Mouse (Mus musculus): ENCODE results near the gene 4930539E08Rik. TPM values are rescaled to one million over a fixed set of nuclear protein-coding genes. Genes with fewer than 3 reads are reported as not detected.

4930539E08Rik gene
- polyA plus RNA-seq, 1 experiment from 2014 or later = 1.8 TPM

DNA sequence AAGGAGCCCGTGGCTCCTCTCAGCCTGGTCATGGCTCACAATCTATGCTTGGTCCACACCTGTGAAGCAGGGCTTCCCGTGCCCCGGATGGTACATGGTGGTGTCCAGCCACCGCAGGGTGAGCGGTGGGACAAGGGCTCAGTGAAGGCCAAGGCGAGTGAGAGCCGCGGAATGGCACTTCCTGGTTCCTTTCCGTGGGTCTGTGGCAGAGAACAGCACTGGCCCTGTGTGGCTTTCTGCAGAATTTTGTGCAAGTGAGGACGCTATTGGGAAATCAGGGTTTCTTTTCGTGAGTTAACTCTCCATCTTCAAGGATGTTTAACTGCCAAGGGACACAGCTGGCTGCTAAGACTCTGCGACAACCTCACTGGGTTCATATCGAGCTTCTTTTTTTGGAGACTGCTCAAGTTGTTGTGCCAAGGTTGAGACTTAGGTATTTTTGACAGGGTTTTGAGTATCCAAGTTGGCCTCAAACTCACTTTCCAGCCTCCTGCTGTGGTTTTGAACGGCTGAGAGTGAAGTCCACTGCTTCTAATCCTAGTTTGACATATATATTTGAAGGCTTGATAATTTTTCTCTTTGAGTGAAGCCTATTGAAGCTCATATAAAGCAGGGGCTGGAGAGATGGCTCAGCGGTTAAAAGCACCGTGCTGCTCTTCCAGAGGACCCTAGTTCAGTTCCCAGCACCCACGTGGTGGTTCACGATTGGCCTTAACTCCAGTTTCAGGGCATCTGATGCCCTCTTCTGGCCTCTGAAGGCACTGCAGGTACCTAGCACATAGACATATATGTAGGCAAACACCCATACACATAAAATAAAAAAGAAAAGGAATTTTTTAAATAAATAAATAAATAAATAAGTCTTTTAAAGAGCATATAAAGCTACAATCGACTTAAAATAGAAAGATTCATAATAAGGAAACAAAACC, 32.2 kb upstream of the 4930539E08Rik start:
- Histone ChIP-seq H3K4me1 (replicated peaks; ENCODE audit: control insufficient read depth, insufficient read depth, low read length) (peaks cover 5% of the 10 kb centered on the region), H3K9ac (replicated peaks; ENCODE audit: low read depth, low read length) (no peak overlapping the region), H3K9me3 (ENCODE audit: control insufficient read depth, low read length) (no peaks in the 10 kb centered on the region), H3K27ac (ENCODE audit: low read length) (no peak overlapping the region), H3K4me2 (ENCODE audit: low read length) (no peak overlapping the region), H3K4me3 (replicated peaks; ENCODE audit: low read length) (no peak overlapping the region), H3K27me3 (replicated peaks; ENCODE audit: control insufficient read depth, insufficient read depth, low read length) (no peaks in the 10 kb centered on the region), H3K36me3 (ENCODE audit: control insufficient read depth, insufficient read depth) (no peaks in the 10 kb centered on the region)
- 88% methylated on average over 19 of the region's 19 CpGs for WGBS
- ATAC-seq = no peak

DNA sequence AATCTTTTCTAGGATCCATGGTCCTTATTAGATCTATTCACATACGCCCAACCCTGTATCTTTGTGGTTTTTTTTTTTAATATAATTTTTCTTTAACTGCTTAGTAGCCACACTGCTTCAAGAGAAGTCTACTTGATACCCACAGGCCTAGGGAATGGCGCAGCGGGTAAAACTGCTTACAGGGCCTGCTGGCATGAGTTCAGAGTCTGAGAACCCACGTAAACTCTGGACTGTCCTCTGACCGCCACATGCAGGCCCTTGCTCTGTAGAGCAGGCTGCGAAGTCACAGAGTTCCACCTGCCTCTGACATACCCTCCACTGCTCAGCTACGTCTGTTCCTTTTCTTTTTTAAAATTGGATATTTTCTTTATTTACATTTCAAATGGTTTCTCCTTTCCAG, 29.4 kb upstream of the 4930539E08Rik start:
- H3K4me3 ChIP-seq (replicated peaks; ENCODE audit: low read length) = no peak overlapping the region
- no peaks in the 10 kb centered on the region for H3K36me3 ChIP-seq (ENCODE audit: control insufficient read depth, insufficient read depth)

DNA sequence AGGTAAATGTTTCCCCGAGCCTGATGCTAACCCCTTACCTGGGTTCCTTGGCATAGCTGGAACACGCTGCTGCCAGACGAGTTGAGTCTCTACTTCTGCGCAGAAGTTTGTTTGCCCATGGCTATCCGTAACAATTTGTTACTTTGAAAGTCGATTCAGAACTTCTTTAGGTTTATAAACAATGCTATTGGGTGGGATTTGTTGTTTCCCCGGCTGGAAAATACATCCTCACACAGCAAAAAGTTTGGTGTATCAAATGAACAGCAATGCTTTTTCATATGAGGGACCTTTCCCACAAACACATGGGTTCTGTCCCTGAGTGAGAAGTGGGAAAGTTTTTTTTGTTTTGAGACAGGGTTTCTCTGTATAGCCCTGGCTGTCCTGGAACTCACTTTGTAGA, 28.6 kb upstream of the 4930539E08Rik start, which contains the start of gene Pxt1:
Gene Pxt1 (minus strand): TSS at position 101 of the 400 bp plus-strand sequence.
- Histone ChIP-seq H3K4me3 (replicated peaks; ENCODE audit: low read length) (no peak within 1 kb of the TSS), H3K4me2 (ENCODE audit: low read length) (no peak within 1 kb of the TSS), H3K4me1 (replicated peaks; ENCODE audit: control insufficient read depth, insufficient read depth, low read length) (no peaks in the 10 kb centered on the region), H3K36me3 (ENCODE audit: control insufficient read depth, insufficient read depth) (no peaks in the 10 kb centered on the region), H3K27ac (ENCODE audit: low read length) (no peak within 1 kb of the TSS), H3K9me3 (ENCODE audit: control insufficient read depth, low read length) (no peaks in the 10 kb centered on the region), H3K27me3 (replicated peaks; ENCODE audit: control insufficient read depth, insufficient read depth, low read length) (no peaks in the 10 kb centered on the region), H3K9ac (replicated peaks; ENCODE audit: low read depth, low read length) (no peak within 1 kb of the TSS)
- 90% methylated on average over 7 of the region's 7 CpGs for WGBS
- ATAC-seq = no peak

More for the DNA sequence above, 29.4 kb upstream of the 4930539E08Rik start:
- no peak overlapping the region for H3K9ac ChIP-seq (replicated peaks; ENCODE audit: low read depth, low read length)
- 91% methylated on average over 7 of the region's 7 CpGs for WGBS
- no peak overlapping the region for H3K4me2 ChIP-seq (ENCODE audit: low read length)
- H3K9me3 ChIP-seq (ENCODE audit: control insufficient read depth, low read length) = no peaks in the 10 kb centered on the region
- H3K27ac ChIP-seq (ENCODE audit: low read length) = no peak overlapping the region
- no peaks in the 10 kb centered on the region for H3K27me3 ChIP-seq (replicated peaks; ENCODE audit: control insufficient read depth, insufficient read depth, low read length)
- ATAC-seq = no peak
- no peaks in the 10 kb centered on the region for H3K4me1 ChIP-seq (replicated peaks; ENCODE audit: control insufficient read depth, insufficient read depth, low read length)

DNA sequence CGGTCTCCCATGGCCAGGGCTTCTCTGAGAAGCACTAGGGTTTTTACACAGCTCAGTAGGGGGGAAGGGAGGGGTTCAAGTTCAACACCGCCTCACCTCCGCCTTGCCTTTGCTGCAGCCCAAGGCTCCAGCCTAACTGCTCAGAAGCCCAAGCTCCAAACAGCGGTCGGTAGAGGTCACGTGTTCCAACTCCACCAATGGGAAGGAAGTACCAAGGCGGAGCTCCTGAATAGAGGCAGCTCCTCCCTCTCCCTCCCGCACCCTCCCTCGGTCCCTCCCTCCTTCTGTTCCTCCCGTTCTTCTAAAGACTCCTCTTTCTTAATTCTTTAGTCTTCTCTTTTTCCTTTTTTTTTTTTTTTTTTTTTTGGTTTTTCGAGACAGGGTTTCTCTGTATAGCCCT, 27.0 kb upstream of the 4930539E08Rik start:
- Histone ChIP-seq H3K4me2 (ENCODE audit: low read length) (no peak overlapping the region), H3K27ac (ENCODE audit: low read length) (no peak overlapping the region), H3K36me3 (ENCODE audit: control insufficient read depth, insufficient read depth) (no peaks in the 10 kb centered on the region), H3K9me3 (ENCODE audit: control insufficient read depth, low read length) (no peaks in the 10 kb centered on the region), H3K4me3 (replicated peaks; ENCODE audit: low read length) (no peak overlapping the region), H3K9ac (replicated peaks; ENCODE audit: low read depth, low read length) (no peak overlapping the region), H3K27me3 (replicated peaks; ENCODE audit: control insufficient read depth, insufficient read depth, low read length) (no peaks in the 10 kb centered on the region), H3K4me1 (replicated peaks; ENCODE audit: control insufficient read depth, insufficient read depth, low read length) (no peaks in the 10 kb centered on the region)
- 81% methylated on average over 10 of the region's 11 CpGs for WGBS
- no peak for ATAC-seq

DNA sequence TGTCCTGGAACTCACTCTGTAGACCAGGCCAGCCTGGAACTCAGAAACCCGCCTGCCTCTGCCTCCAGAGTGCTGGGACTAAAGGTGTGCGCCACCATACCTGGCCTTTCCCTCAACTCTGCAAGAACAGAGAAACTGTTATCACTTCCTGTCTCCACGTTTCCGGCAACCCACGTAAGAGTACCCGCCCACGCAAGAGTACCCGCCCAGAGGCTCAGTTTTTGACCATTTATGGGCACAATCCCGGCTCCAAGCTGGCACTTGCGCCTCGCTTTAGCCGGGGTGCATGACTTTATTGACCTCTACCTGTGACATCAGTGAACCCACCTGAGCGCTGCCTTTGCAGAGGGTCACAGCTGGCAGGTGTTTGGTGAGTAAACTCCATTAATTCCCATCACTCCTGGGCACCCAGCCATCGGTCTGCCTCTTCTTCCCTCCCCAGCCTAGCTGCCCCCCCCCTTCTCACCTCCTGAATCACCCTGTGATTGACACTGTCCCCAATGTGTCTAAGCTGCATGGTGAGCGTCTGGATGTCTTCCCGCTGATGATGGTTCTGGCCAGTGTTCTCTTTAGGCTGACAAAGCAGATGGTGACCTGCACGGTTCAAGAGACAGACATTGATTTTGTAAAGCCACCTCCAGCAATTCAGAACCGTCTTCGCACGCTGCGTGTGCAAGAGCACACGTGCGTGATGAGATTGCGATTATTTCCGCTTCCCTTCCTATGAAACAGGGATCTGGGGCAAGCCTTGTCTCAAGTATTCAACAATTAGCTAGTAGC, 25.8 kb upstream of the 4930539E08Rik start:
- Histone ChIP-seq H3K4me3 (replicated peaks; ENCODE audit: low read length) (no peak overlapping the region), H3K36me3 (ENCODE audit: control insufficient read depth, insufficient read depth) (no peaks in the 10 kb centered on the region), H3K4me2 (ENCODE audit: low read length) (no peak overlapping the region), H3K9me3 (ENCODE audit: control insufficient read depth, low read length) (no peaks in the 10 kb centered on the region), H3K9ac (replicated peaks; ENCODE audit: low read depth, low read length) (no peak overlapping the region), H3K4me1 (replicated peaks; ENCODE audit: control insufficient read depth, insufficient read depth, low read length) (no peaks in the 10 kb centered on the region), H3K27ac (ENCODE audit: low read length) (no peak overlapping the region), H3K27me3 (replicated peaks; ENCODE audit: control insufficient read depth, insufficient read depth, low read length) (no peaks in the 10 kb centered on the region)
- ATAC-seq = no peak
- WGBS = 87% methylated on average over 25 of the region's 25 CpGs

DNA sequence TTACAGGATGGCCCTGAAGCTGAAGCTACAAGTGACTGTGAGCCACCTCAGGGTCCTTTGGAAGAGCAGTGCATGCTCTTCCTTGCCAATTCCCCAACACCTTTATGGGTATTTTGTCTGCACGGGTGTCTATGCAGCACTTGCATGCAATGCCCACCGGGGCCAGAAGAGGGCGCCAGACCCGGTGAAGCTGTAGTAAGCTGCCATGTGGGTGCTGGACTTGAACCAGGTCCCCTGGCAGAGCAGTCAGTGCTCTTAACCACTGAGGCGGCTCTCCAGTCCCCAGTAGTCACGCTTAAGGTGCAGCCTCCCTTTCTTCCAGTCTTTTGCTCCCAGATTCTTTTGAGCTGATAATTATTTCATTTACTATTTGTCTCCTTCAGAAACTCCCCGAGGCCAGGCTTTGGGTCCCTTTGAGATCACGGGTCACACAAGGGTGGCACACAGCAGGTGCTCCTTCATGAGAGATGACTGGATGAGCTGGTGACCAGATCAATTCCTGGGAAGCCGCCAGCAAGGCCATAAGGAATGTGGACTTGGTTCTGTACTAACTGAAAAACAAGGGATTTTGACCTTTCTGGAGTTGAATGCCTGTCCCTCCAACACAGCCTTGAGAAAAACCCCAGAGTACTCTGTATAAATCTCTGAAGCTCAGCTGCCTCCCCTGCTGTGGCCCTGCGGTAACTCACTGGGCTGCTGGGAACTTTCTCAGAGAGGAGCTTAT, 21.7 kb upstream of the 4930539E08Rik start:
- Histone ChIP-seq H3K27me3 (replicated peaks; ENCODE audit: control insufficient read depth, insufficient read depth, low read length) (no peaks in the 10 kb centered on the region), H3K9me3 (ENCODE audit: control insufficient read depth, low read length) (no peaks in the 10 kb centered on the region), H3K27ac (ENCODE audit: low read length) (no peak overlapping the region), H3K4me3 (replicated peaks; ENCODE audit: low read length) (no peak overlapping the region), H3K4me2 (ENCODE audit: low read length) (no peak overlapping the region), H3K4me1 (replicated peaks; ENCODE audit: control insufficient read depth, insufficient read depth, low read length) (no peaks in the 10 kb centered on the region), H3K36me3 (ENCODE audit: control insufficient read depth, insufficient read depth) (no peaks in the 10 kb centered on the region), H3K9ac (replicated peaks; ENCODE audit: low read depth, low read length) (no peak overlapping the region)
- ATAC-seq = no peak
- WGBS = 80% methylated on average over 10 of the region's 10 CpGs

DNA sequence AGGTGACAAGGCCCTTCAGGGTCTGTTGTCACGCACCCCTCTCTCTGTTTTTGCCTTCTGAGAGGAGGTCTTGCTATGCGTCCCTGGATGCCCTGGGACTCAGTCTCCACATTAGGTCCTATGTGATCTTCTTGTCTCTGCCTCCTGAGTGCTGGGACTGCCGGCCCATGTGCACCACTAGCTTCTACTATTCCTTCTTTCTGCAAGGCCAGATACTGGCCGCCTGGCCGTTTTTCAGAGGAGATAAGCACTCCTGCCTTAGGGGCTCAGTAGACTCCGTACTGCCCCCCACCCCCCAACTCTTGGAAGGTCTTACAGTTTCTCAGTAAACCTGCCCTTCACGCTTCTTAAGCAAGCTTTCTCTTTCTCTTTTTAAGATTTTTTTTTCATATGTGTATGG, 21.0 kb upstream of the 4930539E08Rik start:
- 91% methylated on average over 7 of the region's 7 CpGs for WGBS
- Histone ChIP-seq H3K4me3 (replicated peaks; ENCODE audit: low read length) (no peak overlapping the region), H3K4me1 (replicated peaks; ENCODE audit: control insufficient read depth, insufficient read depth, low read length) (no peaks in the 10 kb centered on the region), H3K4me2 (ENCODE audit: low read length) (no peak overlapping the region), H3K36me3 (ENCODE audit: control insufficient read depth, insufficient read depth) (no peaks in the 10 kb centered on the region), H3K27me3 (replicated peaks; ENCODE audit: control insufficient read depth, insufficient read depth, low read length) (no peaks in the 10 kb centered on the region), H3K9me3 (ENCODE audit: control insufficient read depth, low read length) (no peaks in the 10 kb centered on the region), H3K9ac (replicated peaks; ENCODE audit: low read depth, low read length) (no peak overlapping the region), H3K27ac (ENCODE audit: low read length) (no peak overlapping the region)
- no peak for ATAC-seq

DNA sequence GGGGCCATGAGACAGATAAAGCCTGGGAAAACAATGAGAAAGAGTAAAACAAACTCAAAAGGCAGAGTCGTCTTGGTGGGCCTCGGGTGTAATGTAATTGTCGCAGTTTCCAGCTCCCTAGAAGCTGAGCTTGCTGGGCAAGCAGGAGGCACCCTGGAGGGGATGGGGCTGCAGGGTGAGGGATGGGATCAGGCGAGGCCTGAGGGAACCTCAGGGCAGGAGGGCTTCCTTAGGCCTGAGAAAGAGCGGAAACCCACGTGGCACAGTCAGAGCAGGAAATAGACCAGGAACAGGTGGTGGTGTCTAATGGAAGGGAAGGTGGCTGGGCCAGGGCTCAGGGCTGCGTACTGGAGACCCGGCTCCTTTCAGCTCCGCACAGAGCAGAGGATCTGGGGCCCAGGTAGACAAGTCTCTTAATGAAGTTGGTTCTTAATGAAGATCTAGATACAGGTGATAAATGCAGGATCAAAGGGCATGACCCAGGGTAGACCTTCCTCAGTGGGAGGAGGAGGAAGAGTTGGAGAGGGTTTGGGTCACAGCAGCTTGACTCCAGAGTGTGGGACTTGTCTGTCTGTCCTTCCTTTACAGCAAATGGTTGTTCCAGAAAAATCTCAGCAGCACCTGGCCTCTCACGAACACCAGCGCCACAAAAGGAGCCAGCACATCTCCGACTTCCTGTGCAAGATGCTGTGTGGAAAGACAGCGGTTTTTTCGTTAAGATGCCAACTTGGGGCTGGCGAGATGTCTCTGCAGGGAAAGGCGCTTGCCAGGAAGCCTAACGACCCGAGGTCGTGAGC, 19.2 kb upstream of the 4930539E08Rik start:
- no peak for ATAC-seq
- Histone ChIP-seq H3K4me3 (replicated peaks; ENCODE audit: low read length) (no peak overlapping the region), H3K27me3 (replicated peaks; ENCODE audit: control insufficient read depth, insufficient read depth, low read length) (no peaks in the 10 kb centered on the region), H3K9ac (replicated peaks; ENCODE audit: low read depth, low read length) (no peak overlapping the region), H3K4me2 (ENCODE audit: low read length) (no peak overlapping the region), H3K27ac (ENCODE audit: low read length) (no peak overlapping the region), H3K9me3 (ENCODE audit: control insufficient read depth, low read length) (no peaks in the 10 kb centered on the region), H3K4me1 (replicated peaks; ENCODE audit: control insufficient read depth, insufficient read depth, low read length) (peaks cover 8% of the 10 kb centered on the region), H3K36me3 (ENCODE audit: control insufficient read depth, insufficient read depth) (no peaks in the 10 kb centered on the region)
- 74% methylated on average over 19 of the region's 19 CpGs for WGBS

Data from forebrain, embryonic 16.5 days (tissue).